Mouse (Mus musculus) adrenal gland (tissue): ENCODE data around the gene Fndc3b.

Source experiments
- intact Hi-C: fragments of 180-260 bp; cut with DNase I; formaldehyde crosslinking; loops from one replicate; pipeline ENCODE4 v1.15.1; 2025

The Fndc3b gene

DNA sequence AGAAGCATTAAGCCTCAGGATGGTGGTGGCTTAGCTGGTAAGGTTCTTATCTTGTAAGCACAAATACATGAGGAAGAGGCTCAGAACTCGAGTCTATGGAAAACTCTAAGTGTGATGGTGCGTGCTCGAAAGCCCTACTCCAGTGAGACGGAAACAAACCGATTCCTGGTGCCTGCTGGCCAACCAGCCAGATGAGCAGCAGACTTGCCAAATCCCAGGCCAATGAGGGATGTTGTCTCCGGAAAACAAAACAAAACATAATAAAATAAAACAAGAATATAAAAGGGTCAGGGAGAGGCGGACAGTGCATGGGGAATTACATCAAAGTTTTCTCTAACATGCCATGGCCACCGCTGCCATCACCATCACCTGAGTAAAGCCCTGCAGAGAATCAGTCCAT, 84.8 kb downstream of the Fndc3b start:
- intact Hi-C loops, result no loop called here

DNA sequence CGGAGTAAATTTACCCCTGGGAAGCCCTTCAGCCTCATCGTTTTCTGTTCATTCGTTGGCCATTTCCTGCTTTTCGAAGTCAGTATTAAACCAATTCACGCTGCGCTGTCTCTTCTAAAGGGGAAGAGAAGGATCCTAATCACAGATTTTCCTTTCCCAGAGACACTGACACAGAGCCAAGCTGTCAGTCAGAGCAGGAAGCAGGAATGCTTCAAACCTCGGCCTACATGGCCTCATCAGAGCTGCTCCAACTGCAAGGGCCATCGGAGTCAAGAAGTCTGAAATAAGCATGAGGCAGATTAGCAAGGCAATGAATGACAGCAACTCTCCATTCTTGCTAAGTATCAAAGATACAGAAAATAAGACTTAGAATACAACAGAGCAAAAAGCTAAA, 85.5 kb downstream of the Fndc3b start:
- intact Hi-C loops, result no loop called here

DNA sequence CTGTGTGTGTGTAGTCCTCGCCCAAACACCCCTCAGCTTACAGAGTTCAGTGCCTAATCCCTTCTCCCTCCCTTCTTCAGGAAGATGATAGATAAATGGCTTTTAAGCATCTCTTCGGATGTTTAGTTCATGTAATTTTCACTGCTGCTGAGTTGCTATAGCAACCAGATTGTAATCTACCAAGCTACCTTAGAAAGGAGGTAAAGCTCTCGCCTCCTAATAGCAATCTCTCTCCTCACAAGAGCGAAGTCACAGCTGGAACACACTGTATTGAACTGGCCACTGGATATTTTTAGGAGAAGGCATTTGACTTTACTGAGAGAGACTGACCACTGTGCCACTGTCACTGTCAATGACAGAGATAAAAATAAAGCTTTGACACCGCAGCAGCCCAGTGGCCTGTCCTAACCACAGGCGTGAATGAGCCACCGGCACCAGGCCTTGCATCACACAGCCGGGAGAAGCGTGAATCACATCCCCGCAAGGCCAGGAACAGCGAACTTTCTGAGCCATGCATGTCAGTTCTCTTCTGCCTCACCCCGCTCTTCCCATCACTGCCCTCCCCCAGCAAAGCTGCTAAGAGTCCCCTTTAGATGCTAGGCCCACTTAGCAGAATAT, 86.0 kb downstream of the Fndc3b start:
- intact Hi-C loops, result no loop called here

DNA sequence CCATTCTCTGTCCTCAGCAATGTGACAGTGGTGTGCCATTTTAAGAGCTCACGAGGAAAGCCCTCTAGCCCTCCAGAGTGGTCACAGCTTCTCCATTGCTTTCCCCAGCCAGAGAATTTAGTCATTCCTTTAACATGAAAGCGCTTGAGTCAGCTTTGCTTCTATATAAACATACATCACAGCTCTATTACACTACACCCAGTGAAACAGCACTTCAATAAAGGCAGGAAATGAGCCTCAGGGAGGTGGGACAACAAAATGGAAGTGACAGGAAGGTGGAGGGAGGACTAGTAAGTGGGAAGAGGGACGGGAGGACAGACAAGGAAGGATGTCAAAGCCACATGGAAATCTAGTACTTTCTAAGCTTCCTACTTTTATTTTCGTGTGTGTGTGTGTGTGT, 88.7 kb downstream of the Fndc3b start:
- intact Hi-C loops, result no loop called here

DNA sequence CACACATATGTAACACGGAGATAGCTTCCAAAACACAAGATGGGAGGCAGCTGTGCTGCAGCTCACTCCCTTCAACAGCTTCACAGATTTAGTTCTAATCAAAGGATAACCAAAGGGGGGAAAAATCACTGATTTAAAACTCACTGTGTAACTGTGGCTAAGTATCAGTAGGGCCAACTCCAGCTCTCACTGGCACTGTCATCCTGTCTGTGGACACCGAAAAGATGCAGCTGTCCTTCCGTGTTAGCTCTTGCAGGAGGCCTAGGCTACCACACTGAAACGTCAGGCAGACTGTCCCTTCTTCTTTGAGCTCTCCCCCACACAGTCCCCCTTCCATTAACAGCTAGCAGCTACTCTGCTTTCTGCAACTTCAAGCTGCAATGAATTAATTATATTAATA, 89.9 kb downstream of the Fndc3b start:
- intact Hi-C loops, result no loop called here

DNA sequence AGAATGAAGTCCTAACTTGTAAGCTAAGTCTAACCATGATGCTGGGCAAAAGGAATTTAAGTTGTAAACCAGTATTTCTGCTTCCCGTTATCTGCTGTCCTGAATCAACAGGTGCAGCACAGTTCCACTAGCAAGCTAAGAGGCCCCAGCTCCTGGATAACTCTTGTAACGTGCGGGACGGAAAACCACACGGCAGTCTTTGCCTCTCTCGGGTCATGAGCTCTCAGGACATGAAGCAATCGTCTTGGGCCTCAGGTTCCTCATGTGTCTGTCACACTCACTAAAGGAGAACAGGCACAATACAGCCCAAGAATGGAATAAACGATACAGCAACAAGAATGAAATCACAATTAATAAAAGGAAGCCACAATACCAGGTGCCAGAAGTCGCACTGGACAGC, 93.4 kb downstream of the Fndc3b start:
- intact Hi-C loops, result loop anchor here (5.0 kb wide), 1 partner anchor 40 kb away; no protein-coding TSS in a partner anchor

DNA sequence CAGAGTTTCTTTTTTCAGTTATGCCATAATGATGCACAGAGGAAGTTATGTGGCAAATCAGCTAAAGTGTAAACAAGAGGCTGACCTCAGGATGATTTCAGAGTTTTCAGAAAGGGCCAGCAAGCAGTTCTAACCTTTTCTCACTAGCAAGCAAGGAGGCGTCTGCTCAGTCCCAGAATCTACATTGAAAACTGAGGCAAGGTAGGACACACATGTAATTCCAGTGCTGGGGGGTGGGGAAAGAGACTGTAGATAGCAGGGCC, 93.9 kb downstream of the Fndc3b start:
- intact Hi-C loops, result loop anchor here (5.0 kb wide), 1 partner anchor 40 kb away; no protein-coding TSS in a partner anchor

DNA sequence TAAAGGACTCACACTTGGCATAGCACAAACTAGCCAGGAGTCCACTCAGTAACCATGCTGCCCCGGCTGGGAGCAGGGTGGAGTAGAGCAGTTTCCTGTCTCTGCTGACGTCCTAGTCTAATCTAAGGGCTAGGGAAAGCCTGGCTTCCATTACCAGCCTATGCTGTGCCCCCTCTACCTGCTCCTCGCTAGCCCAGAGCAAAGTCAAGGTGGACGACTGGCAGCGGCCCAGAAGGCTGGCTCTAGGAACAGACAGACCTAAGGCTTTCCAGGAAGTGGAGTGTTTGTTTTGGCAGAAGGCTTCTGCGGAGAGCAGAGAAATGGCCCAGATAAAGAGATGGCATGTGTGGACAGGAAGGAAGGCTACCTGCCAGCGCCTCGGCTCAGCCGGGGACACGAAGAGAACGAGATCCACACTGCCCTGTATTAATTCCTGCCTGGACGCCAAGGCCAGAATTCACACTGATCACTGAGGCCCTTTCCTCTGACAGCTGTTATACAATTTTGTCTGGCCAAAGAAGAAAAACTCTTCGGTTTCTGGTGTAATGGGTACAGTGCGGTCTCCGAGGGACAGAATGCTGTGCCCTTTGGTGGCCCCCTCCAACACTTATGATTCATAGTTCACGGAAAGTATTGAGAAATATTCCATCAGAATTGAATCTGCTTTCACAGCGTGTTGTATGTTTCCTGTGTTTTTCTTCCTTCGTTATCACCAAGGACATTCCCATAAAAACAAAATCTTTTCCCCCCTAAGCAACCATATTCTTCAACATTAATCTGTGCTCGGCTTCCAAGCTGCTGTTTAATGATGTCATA, 94.5 kb downstream of the Fndc3b start:
- intact Hi-C loops, result loop anchor here (5.0 kb wide), 1 partner anchor 41 kb away; no protein-coding TSS in a partner anchor

DNA sequence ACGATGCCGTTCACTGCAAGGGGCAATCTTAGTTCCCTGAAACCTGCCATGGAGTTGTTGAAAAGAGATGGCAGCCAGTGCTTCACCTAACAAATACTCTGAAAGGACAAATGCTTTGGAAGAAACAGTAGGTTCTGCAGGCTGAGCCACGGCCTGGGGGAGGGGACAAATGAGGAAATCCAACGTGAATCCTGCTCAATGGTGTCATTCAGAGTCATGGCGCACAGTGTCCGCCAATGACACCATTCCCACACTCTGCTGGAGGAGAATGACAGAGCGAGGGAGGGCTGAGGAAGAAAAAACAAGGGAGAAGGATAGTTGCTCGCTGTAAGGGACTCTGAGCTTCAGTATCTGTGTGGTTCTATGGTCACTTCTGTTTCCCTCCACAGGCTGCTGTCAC, 95.6 kb downstream of the Fndc3b start:
- intact Hi-C loops, result loop anchor here (5.0 kb wide), 1 partner anchor 42 kb away; no protein-coding TSS in a partner anchor

DNA sequence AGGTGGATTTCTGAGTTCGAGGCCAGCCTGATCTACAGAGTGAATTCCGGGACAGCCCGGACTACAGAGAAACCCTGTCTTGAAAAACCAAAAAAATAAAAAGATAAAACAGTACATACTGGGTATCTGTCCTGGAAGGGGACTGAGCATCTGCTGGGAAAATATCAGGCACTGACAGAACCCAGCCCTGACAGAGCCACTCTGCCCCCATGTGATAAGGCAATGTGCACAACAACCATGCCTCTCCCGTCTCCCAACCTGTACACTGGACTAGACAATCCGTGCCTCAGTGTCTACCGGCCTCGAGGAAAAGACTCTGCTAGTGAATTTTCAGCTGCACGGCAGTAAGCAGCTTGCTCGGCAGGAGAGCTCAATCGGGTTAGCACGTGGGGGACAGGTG, 97.3 kb downstream of the Fndc3b start:
- intact Hi-C loops, result no loop called here

DNA sequence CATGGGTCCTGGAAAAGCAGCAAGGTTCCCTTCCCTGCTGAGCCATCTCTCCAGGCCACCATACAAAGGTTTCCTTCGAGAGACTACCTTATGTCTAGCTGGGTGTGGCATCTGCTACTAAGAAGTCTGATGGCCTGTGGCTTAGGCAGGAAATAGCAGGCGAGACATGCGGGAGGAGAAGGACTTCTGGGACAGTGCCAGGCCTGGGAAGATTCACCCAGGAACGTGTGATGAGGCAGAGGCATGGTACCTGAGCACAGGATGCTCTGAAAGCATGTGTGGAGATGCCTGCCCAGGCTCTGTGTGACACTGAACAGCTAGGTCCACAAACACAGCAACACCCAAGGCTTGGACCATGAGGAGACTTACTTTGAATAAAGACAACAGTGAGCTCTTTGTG, 98.1 kb downstream of the Fndc3b start:
- intact Hi-C loops, result no loop called here

DNA sequence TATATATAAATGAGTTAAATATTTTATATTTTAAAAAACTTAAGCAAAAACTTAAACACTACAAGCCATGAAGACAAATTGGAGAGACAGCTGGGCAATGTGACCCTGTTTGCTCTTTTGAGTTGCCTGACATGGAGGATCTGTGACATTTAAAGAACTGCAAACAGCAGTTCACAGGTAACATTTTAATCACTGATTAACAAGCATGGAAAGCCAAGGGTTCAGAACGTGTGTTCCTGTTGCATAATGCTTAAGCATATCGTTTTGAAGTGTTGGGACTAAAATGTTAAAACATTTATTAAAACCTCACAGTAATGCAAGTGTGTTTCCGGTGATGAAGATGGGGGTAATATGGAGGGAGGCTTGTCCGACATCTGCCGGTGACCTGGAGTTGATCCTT, 99.1 kb downstream of the Fndc3b start:
- intact Hi-C loops, result no loop called here

DNA sequence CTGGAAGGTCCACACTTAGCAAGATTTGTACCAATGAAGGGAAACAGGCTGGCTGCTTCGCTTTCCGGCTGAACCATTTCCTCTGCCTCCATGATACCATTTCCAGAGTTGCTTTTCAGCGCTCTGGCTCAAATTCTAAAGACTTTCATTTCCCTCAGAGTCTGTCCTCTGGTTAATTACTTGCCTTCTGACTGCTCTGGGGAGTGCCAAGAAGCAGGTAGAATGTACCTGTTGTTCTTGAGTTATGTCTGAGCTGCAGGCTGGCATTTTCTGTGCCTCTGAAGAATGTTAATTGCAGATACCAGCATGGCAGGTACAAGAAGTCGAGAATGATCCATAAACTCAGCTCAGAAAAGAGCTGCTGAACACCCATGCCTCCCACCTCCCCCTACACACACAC, 100.6 kb downstream of the Fndc3b start:
- intact Hi-C loops, result no loop called here

DNA sequence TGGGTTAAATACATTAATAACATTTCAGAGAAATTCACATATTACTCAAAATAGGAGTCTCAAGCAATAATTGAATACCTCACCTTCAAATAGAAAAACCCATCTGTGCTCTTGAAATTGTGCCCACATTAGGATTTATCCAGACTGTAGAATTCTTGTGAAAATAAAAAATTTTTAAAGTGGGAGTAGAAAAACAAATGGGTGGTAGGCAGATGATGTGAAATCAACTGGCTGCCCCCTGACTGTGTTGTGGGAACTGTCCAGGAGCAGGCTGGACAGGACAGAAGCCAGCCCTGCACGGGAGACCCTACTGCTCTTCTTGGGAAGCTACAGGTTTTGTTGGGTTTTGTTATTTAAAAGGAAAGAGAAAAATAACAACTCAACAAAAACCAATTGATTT, 101.0 kb downstream of the Fndc3b start:
- intact Hi-C loops, result no loop called here

DNA sequence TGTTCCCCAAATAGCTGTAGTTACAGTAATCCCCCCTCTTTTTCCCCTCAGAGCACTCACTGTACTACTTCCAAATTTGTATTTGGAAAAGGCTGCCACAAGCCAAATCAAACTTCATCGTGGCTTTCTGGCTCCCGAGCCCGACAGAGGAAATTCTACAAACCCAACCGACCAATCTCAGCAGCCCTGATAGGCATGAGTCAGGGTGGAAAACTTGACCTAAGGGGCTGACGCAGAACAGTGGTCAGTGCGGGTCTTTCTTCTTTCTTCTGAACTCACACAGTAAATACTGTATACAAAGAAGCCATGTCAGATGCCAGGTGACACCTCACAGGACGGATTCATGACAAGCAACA, 103.3 kb downstream of the Fndc3b start:
- intact Hi-C loops, result no loop called here

DNA sequence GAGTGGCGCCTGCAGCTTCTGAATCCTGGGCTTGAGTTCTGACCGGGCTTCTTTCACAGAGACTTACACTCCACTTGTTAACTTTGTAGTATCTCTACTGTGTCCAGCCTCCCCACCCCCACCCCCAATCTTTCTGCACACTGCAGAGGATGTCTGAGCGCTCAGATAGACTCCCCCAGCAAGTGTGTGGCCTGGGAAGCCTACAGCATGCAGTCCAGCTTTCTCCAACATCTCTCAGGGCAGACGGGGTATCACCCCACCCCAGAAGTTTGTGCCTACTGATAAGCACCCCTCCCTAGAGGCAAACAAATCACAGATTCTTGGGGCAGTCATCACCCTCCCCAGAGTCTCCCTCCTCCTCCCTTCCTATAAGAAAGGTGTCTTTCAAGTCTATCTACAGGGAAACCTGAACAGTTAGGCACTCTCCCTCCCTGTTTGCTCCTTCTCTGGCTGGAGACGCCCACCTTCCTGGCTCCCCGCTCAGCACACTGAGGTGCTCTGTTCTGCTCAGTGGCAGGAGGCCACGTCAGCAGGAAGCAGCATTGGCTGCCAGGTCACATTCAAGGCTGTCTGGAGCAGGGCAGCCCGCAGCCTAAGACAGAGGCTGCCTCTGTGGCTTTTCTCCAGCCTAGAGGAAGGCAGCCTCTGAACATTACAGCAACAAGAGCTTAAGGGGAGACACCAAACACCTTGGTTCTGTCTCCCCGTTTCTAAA, 103.9 kb downstream of the Fndc3b start:
- intact Hi-C loops, result no loop called here

DNA sequence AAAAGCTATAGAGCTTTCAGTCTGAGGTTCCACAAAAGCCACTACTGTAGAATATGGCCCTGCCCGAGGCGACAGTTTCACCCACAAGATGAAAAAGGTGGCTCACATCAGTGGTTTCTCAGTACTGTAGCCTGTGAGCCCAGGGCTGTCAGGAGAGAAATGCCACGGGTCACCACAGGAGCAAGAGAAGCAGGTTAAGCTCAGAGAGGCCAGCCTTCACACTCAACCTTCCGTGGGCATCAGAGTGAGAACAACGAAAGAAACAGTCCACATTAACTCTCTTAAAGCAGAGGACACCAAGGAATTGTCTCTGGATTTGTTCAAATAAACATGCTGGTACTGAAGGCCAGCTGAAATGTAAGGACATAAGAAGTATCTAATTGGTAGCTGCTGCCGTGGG, 104.5 kb downstream of the Fndc3b start:
- intact Hi-C loops, result no loop called here

DNA sequence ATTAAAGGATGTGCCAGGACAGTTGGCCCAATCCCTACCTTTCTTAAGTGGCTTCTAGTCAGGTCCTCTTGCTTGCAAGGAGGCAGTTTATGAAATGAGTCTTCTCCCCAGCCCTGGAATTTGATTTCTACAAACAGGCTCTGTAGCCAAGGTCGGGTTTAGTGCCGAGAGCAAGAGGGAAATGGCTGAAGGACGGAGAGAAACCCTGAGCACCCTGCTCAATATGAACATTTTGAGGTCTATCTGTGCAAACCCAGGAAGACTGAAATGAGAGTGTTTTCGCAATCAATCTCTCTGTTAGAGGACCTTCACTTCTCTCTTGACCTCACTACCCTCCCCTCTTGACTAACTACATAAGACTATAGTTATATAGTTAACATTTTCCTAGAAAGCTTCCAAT, 105.5 kb downstream of the Fndc3b start:
- intact Hi-C loops, result no loop called here

DNA sequence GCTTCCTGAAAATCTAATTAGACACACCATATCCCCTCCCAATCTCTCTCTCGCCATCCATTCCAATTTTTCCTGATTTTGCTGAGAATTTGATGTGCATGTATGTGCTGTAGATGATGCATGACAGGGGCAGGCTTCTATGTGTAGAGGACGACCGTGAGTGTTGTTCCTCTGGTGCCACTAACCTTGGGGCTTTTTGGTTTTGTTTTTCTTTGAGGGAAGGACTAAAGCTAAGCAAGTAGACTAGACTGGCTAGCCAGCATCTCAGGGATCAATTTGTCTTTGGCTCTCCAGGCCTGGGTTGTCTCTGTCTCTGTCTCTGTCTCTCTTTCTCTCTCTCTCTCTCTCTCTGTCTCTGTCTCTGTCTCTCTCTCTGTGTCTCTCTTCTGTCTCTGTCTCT, 106.0 kb downstream of the Fndc3b start:
- intact Hi-C loops, result no loop called here

DNA sequence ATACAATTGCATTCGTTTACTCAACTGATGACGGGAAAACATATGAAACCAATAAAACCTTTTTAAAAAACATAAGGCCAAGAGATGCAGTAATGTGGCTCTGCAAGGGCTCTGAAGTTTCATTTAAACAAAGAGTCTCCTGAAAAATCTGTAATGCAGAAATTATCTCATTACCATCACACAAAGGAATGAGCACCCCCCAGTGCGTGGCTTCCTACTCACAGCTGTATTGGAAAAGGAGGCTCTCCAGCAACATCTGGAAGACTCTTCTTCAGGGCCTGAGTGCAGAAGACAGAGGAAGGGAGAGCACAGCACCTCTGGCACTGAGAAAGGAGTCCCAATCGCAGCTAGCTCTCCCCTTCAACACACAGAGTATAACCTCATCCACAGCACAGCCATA, 106.5 kb downstream of the Fndc3b start:
- intact Hi-C loops, result no loop called here

DNA sequence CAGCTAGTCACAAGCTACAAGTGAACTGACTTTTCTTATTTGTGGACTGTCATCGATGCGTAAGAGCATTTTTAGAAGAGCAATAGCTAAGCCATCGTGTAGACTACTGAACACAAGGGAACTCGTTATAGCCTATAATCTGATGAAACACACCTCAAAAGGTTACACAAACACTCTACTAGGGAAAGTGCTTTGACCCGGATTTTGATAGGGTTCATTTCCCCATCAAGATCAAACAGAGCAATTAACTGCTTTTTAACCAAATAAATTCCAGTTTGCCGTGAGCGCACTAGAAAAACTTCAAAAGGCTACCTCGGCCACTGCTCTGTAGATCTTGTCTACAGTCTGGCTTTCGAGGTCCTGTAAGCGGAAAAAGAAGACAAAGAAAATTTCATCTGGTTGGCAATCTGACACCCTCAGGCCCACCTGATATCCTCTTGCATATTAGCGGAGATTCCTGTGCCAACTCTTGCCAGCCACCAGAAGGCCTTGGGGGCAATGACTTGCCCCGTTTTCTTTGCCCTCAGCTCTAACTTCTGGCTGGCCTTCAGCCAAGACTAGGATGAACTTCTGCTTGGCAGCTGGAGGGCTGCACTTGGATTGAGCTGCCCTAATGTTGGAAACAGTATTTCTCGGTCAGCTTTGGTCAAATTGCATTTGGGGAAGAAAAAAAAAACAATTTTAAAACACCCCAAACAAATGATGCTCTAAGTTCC, 107.0 kb downstream of the Fndc3b start:
- intact Hi-C loops, result no loop called here

DNA sequence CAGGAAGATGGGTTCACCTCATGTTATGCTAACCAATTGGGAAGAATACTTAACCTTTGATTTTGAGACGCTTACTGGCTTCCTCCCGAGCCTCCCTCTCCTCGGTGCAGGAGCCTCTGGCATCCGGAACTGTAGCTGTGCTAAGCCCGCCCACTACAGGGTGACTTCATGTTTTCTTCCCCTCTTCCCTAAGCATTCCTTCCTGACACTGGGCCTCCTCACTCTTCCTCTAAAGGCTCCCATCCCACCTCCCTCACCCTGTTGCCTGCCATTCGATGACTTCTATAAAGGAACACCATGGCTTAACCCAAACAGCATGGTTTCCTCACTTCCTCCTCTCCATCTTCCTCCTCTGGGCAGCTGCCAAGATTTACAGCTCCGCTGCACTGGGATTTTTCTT, 110.5 kb downstream of the Fndc3b start:
- intact Hi-C loops, result no loop called here
